Mouse (Mus musculus) G1E (cell line): ENCODE data around the gene Ddi2. TPM values are rescaled to one million over a fixed set of nuclear protein-coding genes. Genes with fewer than 3 reads are reported as not detected.
"Not testable (repeated sequence)": the region's sequence is repeated elsewhere in the genome, so short reads cannot be mapped to it uniquely, and the experiment has no call there.

Experiments used
- ATAC-seq: 2 replicates; pipeline ENCODE4 v1.8.0; 2016; ENCODE audit warnings: mild to moderate bottlenecking; ENCODE audit not compliant: insufficient number of reproducible peaks, poor library complexity, low FRiP score, severe bottlenecking; ENCODE audit errors: extremely low read depth
- DNase-seq: peaks from one replicate; pipeline ENCODE4 v3.0.0; 2012; ENCODE audit warnings: low spot score
- H3K27me3 ChIP-seq: 2 replicates; pipeline ENCODE4 v1.6.1; 2012; ENCODE audit warnings: mild to moderate bottlenecking, low read length, inconsistent platforms; ENCODE audit not compliant: insufficient read depth
- H3K36me3 ChIP-seq: replicated peaks from 2 replicates; pipeline ENCODE3; 2012; ENCODE audit warnings: mild to moderate bottlenecking, inconsistent platforms
- H3K4me1 ChIP-seq: 2 replicates; pipeline ENCODE4 v1.6.1; 2012; ENCODE audit warnings: low read depth, low read length, inconsistent platforms, mixed read lengths; ENCODE audit not compliant: insufficient read depth
- H3K4me3 ChIP-seq: 2 replicates; pipeline ENCODE4 v1.5.1; 2012; ENCODE audit warnings: low read depth, mild to moderate bottlenecking, inconsistent platforms, low read length, moderate library complexity, mixed read lengths
- H3K9me3 ChIP-seq: replicated peaks from 2 replicates; pipeline ENCODE4 v1.6.1; 2012; ENCODE audit warnings: inconsistent platforms
- CTCF ChIP-seq: IDR thresholded peaks from 2 replicates; pipeline ENCODE4 v1.5.1; 2012; ENCODE audit warnings: low read depth, low read length, inconsistent platforms, mixed read lengths
- GATA1 ChIP-seq: IDR thresholded peaks from 2 replicates; pipeline ENCODE4 v1.6.1; 2012; ENCODE audit warnings: borderline replicate concordance, low read length, inconsistent platforms, mixed read lengths
- GATA2 ChIP-seq: IDR thresholded peaks from 2 replicates; pipeline ENCODE4 v1.6.1; 2012; ENCODE audit warnings: low read depth, low read length, inconsistent platforms, borderline replicate concordance
- POLR2AphosphoS5 ChIP-seq: IDR thresholded peaks from 2 replicates; pipeline ENCODE4 v1.6.1; 2012; ENCODE audit warnings: low read depth, low read length, inconsistent platforms; ENCODE audit not compliant: insufficient replicate concordance
- TAL1 ChIP-seq: conservative IDR thresholded peaks from 2 replicates; pipeline ENCODE4 v1.6.1; 2012; ENCODE audit warnings: low read depth, low read length, inconsistent platforms, mixed read lengths
- polyA plus RNA-seq: library from polyadenylated mRNA; stranded (reverse); fragments of >175 nt; gene quantifications from 2 replicates; pipeline ENCODE4 v1.2.3, GENCODE M21; 2012
- total RNA-seq, 2 experiments: library from RNA; stranded (forward) in 1 of 2; stranded (reverse) in 1 of 2; fragments of 200-1000 nt in 1 of 2; fragments of >200 nt in 1 of 2; fragmentation: Nextera tagmentation in 1 of 2; gene quantifications; 2 replicates each; pipeline ENCODE4 v1.2.3; 2014 to 2017

The Ddi2 gene
- 40.8 and 45.4 TPM in 2 replicates for total RNA-seq (2014; fragmentation: Nextera tagmentation)
- 25.6 and 27.9 TPM in 2 replicates for total RNA-seq (2017)
- 13.2 and 17.8 TPM in 2 replicates for polyA plus RNA-seq

DNA sequence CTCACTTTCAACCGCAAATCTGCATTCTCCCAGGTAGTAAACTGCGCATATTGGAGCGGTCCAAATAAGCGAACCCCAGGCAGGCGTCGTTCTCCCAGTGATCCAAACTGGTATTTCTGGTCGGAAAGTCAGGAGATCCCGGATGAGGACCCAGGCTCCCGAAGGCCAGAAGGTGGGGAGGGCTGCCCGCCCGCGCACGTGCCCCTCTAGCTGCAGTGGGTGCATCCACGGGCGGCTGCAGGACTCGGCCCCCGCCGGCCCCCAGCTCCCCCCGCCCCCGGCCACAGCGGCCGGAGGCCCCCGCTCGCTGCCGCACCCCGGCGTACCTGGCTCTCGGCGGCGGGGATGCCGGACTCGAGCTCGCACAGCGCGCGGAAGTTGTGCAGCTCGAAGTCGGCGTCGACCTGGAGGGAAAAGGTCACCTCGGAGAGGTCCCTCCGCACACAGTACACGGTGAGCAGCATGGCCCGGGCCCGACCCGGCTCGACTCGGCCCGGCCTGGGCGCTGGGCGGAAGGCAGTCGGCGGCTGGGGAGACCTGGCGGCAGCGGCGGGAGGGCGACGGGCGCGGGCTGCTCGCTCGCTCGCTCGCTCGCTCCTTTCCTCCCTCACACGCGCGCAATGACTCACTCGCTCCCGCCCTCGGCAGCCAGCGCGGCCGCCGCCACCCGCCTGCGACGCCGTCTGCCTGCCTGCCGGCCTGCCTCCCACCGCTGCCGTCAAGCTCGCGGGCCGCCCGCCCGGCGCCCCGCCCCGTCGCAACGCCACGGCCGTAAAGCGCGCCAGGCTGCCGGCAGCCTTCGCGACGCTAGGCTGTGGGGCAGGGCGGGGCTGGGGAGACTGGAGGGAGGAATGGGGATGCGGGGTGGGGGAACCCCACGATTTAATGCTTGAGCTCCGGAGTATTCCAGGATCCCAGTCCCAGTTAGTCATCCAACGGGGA lies at the start of gene Ddi2:
Gene Ddi2, minus strand, starts transcription at position 689 of the 942 bp plus-strand sequence.
- DNase-seq (peak; percentile 93), ATAC-seq (peak; percentile 11; the same call in 1 of the 2 replicates)
- H3K9me3 ChIP-seq = peaks cover 2% of the 10 kb centered on the region; the same call in 1 of the 2 replicates
- peak within 1 kb of the TSS; percentile 99 for H3K4me3 ChIP-seq
- no peak for TF ChIP-seq GATA1
- no peak for TF ChIP-seq CTCF
- no peak for TF ChIP-seq TAL1
- TF ChIP-seq POLR2AphosphoS5 = no peak
- H3K4me1 ChIP-seq = peaks cover 56% of the 10 kb centered on the region
- peaks cover 3% of the 10 kb centered on the region; the same call in 1 of the 2 replicates for H3K27me3 ChIP-seq
- peaks cover 35% of the 10 kb centered on the region for H3K36me3 ChIP-seq

DNA sequence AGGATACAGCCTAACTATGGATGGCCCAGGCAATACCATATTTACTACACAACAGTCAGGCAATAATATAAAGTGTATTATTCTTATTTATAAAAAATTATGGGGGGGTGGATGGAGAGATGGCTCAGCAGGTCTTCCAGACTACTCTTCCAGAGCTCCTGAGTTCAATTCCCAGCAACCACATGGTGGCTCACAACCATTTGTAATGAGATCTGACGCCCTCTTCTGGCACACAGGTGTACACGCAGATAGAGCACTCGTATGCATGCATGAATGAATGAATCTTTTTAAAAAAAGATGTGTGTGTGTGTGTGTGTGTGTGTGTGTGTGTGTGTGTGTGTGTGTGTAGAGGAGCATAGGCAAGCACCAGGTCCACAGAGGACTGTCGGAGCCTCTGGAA lies 49.8 kb upstream of the Ddi2 start:
- H3K4me1 ChIP-seq = peaks cover 44% of the 10 kb centered on the region
- H3K27me3 ChIP-seq, H3K4me3 ChIP-seq, ATAC-seq, DNase-seq, H3K9me3 ChIP-seq: not testable (repeated sequence)
- H3K36me3 ChIP-seq = peaks cover 90% of the 10 kb centered on the region

DNA sequence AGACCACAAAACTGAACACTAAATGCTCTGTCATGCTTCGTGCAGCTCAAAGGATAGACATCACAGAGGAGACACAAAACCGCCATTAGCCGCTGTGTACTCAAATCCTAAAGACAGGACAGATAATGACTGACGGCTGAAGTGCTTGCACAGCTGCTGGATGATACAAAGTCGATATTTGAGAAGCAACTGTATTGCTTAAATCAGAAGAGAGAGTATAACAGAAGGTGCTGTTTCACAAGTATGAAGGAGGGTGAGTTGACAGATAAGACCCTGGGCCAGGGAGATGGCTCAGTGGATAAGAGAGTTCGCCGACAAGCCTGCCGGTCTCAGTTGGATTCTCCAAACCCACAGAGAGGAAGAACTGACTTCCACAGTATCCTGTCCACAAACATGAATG lies 48.6 kb upstream of the Ddi2 start:
- ATAC-seq (peak; percentile 86), DNase-seq (peak; percentile 45)

DNA sequence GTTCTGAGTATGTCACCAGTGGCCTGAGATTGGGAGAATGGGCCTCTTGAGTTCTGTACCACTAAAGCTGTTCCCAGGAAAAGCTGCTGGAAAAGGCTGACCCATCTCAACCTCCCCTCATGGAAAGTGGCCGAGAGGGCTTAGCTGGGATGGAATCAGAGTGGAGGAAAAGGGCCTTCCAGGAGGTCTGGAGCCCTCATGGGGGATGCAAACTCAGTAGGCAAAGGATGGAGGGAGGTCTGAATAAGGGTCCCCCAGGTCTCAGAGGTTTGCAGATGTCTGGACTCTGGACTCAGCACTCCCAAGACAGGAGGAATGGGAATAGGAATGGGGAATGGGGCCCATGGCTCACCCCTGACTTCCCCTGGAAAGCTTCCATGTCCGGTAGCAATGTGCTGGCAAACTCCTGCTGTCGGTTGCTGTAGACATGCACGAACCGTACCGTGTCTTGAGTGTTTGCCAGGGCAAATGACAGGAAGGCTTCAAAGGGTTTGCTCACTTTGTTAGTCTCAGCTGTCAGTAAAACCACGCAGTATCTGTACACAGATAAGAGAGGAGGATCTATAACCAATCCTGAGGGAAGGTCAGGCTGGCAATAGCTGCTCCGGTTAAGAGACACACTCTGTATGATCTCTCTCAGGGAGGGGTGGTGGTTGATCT lies 46.4 kb upstream of the Ddi2 start:
- ATAC-seq = no peak
- no peaks in the 10 kb centered on the region for H3K9me3 ChIP-seq
- H3K27me3 ChIP-seq = no peaks in the 10 kb centered on the region
- no peak for DNase-seq
- H3K4me1 ChIP-seq = peaks cover 69% of the 10 kb centered on the region
- H3K36me3 ChIP-seq = peaks cover 88% of the 10 kb centered on the region
- TF ChIP-seq GATA1 (no peak), CTCF (no peak), POLR2AphosphoS5 (no peak), GATA2 (no peak), TAL1 (no peak)
- no peak overlapping the region for H3K4me3 ChIP-seq

More for the DNA sequence above, 48.6 kb upstream of the Ddi2 start:
- no peaks in the 10 kb centered on the region for H3K27me3 ChIP-seq
- no peaks in the 10 kb centered on the region for H3K9me3 ChIP-seq
- peaks cover 54% of the 10 kb centered on the region for H3K4me1 ChIP-seq
- peaks cover 91% of the 10 kb centered on the region for H3K36me3 ChIP-seq
- no peak overlapping the region; the same call in 1 of the 2 replicates for H3K4me3 ChIP-seq
- TF ChIP-seq TAL1 (peak; percentile 23; the same call in 1 of the 2 replicates), GATA2 (no peak), GATA1 (no peak), CTCF (no peak), POLR2AphosphoS5 (no peak)

DNA sequence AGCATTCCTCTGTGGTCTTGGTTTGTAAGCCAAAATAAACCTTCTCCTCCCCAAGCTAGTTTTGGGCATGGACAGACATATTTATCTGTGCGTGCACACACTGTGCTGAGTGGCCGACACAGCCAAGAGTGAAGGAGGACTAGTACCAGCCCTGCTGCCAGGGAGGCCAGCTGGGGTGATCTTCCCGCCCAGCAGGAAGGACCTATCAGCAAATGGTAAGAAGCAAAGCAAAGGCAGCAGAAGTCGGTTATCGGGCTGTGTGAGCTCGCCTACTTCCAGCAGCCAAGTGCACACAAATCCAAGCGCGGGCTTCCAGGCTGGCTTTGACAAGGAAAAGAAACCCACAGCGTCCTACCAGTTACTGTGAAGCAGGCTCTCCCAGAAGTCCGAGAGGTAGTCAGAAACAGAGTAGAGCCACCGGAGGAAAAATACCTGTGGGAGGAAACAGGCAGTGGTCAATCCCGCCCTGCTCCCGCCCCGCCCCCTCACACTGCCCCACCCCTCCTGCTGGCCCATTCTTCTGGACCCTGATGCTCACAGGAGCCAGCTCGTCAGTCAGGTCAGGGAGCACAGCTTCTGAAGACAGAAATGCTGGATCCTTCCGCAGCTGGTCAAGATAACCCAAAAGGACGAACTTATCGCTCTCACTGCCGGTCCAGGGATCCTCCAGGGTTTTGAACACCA lies 44.3 kb upstream of the Ddi2 start:
- peaks cover 90% of the 10 kb centered on the region for H3K36me3 ChIP-seq
- no peak overlapping the region for H3K4me3 ChIP-seq
- H3K27me3 ChIP-seq = no peaks in the 10 kb centered on the region
- TF ChIP-seq GATA2 (no peak), GATA1 (no peak), POLR2AphosphoS5 (no peak), TAL1 (no peak), CTCF (no peak)
- ATAC-seq (no peak), DNase-seq (no peak)
- no peaks in the 10 kb centered on the region for H3K9me3 ChIP-seq
- peaks cover 65% of the 10 kb centered on the region for H3K4me1 ChIP-seq

DNA sequence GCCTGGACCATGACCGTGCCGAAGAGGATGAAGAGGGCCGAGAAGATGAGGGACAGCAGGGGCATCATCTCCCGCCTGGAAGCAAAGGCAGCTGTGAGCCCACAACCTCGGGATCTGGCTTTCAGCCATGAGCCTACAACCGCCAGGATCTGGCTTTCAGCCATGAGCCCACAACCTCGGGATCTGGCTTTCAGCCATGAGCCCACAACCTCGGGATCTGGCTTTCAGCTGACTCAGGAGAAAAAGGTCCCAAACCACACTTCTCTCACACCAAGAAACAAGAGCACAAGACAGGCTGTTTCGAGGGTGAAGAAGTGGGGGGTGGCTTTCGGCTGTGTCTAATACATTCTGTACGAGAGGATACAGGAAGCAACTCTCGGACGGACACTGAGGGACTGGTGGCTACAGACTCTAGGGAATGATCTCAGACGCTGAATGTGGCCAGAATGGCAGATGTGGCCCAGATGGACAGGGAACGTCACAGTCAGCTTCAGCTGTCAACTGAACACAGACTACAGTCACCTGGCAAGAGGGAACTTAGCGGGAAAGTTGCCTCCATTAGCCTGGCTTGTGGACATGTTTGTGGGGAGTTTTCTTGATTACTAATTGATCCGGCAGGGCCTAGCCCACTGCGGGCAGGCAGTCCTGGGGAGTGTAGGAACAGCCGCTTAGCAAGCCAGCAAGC lies 43.6 kb upstream of the Ddi2 start:
- DNase-seq = no peak
- Histone ChIP-seq H3K9me3 (no peaks in the 10 kb centered on the region), H3K36me3 (peaks cover 94% of the 10 kb centered on the region), H3K27me3 (no peaks in the 10 kb centered on the region), H3K4me3 (peak overlapping the region; percentile 51; the same call in 1 of the 2 replicates), H3K4me1 (peaks cover 62% of the 10 kb centered on the region)
- TF ChIP-seq POLR2AphosphoS5 (no peak), GATA2 (no peak), TAL1 (no peak), GATA1 (no peak), CTCF (no peak)
- no peak for ATAC-seq
